Mouse (Mus musculus) regulatory T cell (primary cell): Measurements from ENCODE around the gene Acbd7.

ENCODE experiments used
- in situ Hi-C: fragments of 300-600 bp; cut with MboI, MseI; formaldehyde crosslinking; loops from one replicate; pipeline ENCODE4 v1.15.1; 2025; ENCODE audit warnings: high pct_unique_total_duplicates

The Acbd7 gene

GRCm38 (mm10) chr2:3361067-3361466, 25.1 kb downstream of the Acbd7 start:
- in situ Hi-C loops: no loop called here

- in situ Hi-C loops: no loop called here
These were observed 29.2 kb downstream of the Acbd7 start for GRCm38 (mm10) chr2:3365127-3365526.

GRCm38 (mm10) chr2:3387105-3387860, 51.3 kb downstream of the Acbd7 start:
- in situ Hi-C loops: no loop called here
